Mouse (Mus musculus): Measurements from ENCODE around the gene Cab39.
"Not testable (repeated sequence)": the region's sequence is repeated elsewhere in the genome, so short reads cannot be mapped to it uniquely, and the experiment has no call there.

DNA sequence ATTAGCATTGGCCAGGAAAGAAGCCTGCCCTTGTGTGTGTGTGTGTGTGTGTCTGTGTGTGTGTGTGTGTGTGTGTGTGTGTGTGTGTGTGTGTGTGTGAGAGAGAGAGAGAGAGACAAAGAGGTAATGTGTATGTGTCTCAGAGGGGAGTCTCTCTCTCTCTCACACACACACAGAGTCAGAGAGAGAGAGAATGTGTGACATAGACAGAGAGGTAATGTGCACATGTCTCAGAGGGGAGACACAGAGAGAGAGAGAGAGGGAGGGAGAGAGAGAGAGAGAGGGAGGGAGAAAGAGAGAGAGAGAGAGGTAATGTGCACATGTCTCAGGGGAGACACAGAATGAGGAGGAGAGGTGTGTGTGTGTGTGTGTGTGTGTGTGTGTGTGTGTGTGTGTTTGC lies 21.0 kb downstream of the Cab39 start:
- TF ChIP-seq POLR2A (IDR thresholded peaks at IDR 0.05; ENCODE audit: borderline replicate concordance, insufficient read depth, low read length); CTCF (IDR thresholded peaks at IDR 0.05; ENCODE audit: borderline replicate concordance, insufficient read depth, low read depth, low read length): not testable (repeated sequence)
